Mouse (Mus musculus) left cerebral cortex, adult 2 months (tissue): Measurements from ENCODE around the gene Zscan4-ps1. TPM values are rescaled to one million over a fixed set of nuclear protein-coding genes. Genes with fewer than 3 reads are reported as not detected.
"Not testable (repeated sequence)": the region's sequence is repeated elsewhere in the genome, so short reads cannot be mapped to it uniquely, and the experiment has no call there.

Source experiments
- DNase-seq, 2 experiments: peaks; one replicate each; pipeline ENCODE4 v3.0.0; 2021 to 2022; ENCODE audit warnings: low spot score in 2 of 2, mixed read lengths in 1 of 2; ENCODE audit errors: extremely low spot score in 1 of 2
- H3K27ac ChIP-seq: fragments of 200-600 bp; 2 replicates; pipeline ENCODE4 v1.8.1; 2022
- H3K4me3 ChIP-seq: fragments of 200-600 bp; 2 replicates; pipeline ENCODE4 v1.8.1; 2022
- intact Hi-C: fragments of 180-260 bp; cut with DNase I; formaldehyde crosslinking; loops from one replicate; pipeline ENCODE4 v1.15.1; 2025
- long read RNA-seq, 2 experiments: library from polyadenylated mRNA; stranded (forward); transcript quantifications; one replicate each; pipeline ENCODE4 v2.0.0; 2021; ENCODE audit warnings: borderline mapping rate in 2 of 2
- total RNA-seq, 2 experiments: library from RNA; stranded (reverse); gene quantifications; 2 replicates each; pipeline ENCODE4 v1.2.3; 2021

The Zscan4-ps1 gene
- total RNA-seq = not detected
- long read RNA-seq, experiment 1 = 0 reads
- long read RNA-seq, experiment 2 = 0 reads

DNA sequence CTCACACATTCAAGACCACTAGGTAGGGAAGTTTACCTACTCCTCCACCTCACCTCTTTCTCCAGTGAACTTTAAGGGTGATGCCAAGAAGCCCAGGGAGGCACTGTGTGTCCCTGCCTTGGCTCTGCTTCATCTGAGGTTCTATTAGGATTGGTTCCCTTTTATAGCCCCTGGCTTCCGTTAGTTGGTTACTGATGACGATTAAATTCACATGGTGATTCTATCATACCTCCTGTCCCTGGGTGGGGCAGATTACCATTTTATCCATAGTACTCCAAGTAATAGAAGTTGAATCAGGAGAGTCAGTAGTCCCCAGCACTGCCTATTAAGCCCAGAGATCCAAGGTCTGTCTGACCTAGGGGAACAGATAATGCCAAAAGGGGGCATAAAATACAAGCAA lies at the start of gene Zscan4-ps1:
Gene Zscan4-ps1 (minus strand): TSS at position 101 of the 400 bp plus-strand sequence.
- H3K27ac ChIP-seq, DNase-seq, intact Hi-C loops, H3K4me3 ChIP-seq: not testable (repeated sequence)

Other genes with a start within 250 kb of the Zscan4-ps1 start
- gene Zscan4b, start 164.6 kb downstream of the Zscan4-ps1 start, total RNA-seq = not detected
- gene Zscan4c, start 63.9 kb downstream of the Zscan4-ps1 start, total RNA-seq = not detected
- gene Zscan4d, start 96.5 kb upstream of the Zscan4-ps1 start, total RNA-seq = not detected
- not detected for gene Zscan4e, start 241.0 kb upstream of the Zscan4-ps1 start, total RNA-seq